Comparison of ENCODE assay signal across 14 mouse cellular contexts in genomic region chr15:61506361-61506897, GRCm38 (mm10).
"Had no signal": no experiment of that assay in that cellular context is flagged by ENCODE, and none has a peak within 500 bp of the region (broad histone marks: within the 10 kb centered on the region; RNA-seq: fewer than 3 reads in every experiment).

No protein-coding gene starts in this region.

- H3K27ac ChIP-seq: kidney, embryonic 15.5 days; limb, embryonic 12.5 days; liver, embryonic 13.5 days; lung, embryonic 15.5 days; midbrain, embryonic 13.5 days; neural tube, embryonic 15.5 days had no signal

- H3K27me3 ChIP-seq: kidney, embryonic 15.5 days; limb, embryonic 12.5 days; liver, embryonic 13.5 days; lung, embryonic 15.5 days; midbrain, embryonic 13.5 days; neural tube, embryonic 15.5 days had no signal

- DNase-seq: kidney, adult 2 months; kidney, postnatal 14 days; liver; liver, embryonic 13.5 days; liver, postnatal 0 days; lung, postnatal 36 days; thymus, adult 2 months; thymus, postnatal 25 days had no signal

- H3K4me3 ChIP-seq: kidney, embryonic 15.5 days; limb, embryonic 12.5 days; liver, embryonic 13.5 days; lung, embryonic 15.5 days; midbrain, embryonic 13.5 days; myocyte; neural tube, embryonic 15.5 days had no signal

- H3K36me3 ChIP-seq: kidney, embryonic 15.5 days; limb, embryonic 12.5 days; liver, embryonic 13.5 days; lung, embryonic 15.5 days; midbrain, embryonic 13.5 days; neural tube, embryonic 15.5 days had no signal

- H3K9me3 ChIP-seq: kidney, embryonic 15.5 days; limb, embryonic 12.5 days; liver, embryonic 13.5 days; lung, embryonic 15.5 days; midbrain, embryonic 13.5 days; neural tube, embryonic 15.5 days had no signal

- ATAC-seq: liver, postnatal 0 days; midbrain, embryonic 13.5 days had no signal

- H3K9ac ChIP-seq: kidney, embryonic 15.5 days; limb, embryonic 12.5 days; liver, embryonic 13.5 days; liver, postnatal 0 days; lung, embryonic 15.5 days; midbrain, embryonic 13.5 days; neural tube, embryonic 15.5 days had no signal

- H3K4me2 ChIP-seq: kidney, embryonic 15.5 days; limb, embryonic 12.5 days; liver, embryonic 13.5 days; lung, embryonic 15.5 days; midbrain, embryonic 13.5 days; neural tube, embryonic 15.5 days had no signal

- H3K4me1 ChIP-seq: kidney, embryonic 15.5 days; limb, embryonic 12.5 days; liver, embryonic 13.5 days; lung, embryonic 15.5 days; midbrain, embryonic 13.5 days; neural tube, embryonic 15.5 days had no signal
